Mouse (Mus musculus) hindbrain, embryonic 14.5 days (tissue): ENCODE measurements around the gene Gja5. TPM values are rescaled to one million over a fixed set of nuclear protein-coding genes. Genes with fewer than 3 reads are reported as not detected.

ENCODE experiments used
- ATAC-seq: fragments of 200-750 bp; cut with Nextera tagmentation; 2 replicates; pipeline ENCODE4 v1.8.0; 2017; ENCODE audit warnings: moderate number of reproducible peaks, mild to moderate bottlenecking, moderate TSS enrichment, moderate library complexity; ENCODE audit not compliant: low FRiP score
- DNase-seq: peaks from one replicate; pipeline ENCODE4 v3.0.0-alpha.2; 2015; ENCODE audit warnings: low spot score
- H3K27ac ChIP-seq: fragments of 300-500 bp; sonication (generic); 2 replicates; pipeline ENCODE4 v1.5.1; 2014; ENCODE audit warnings: mild to moderate bottlenecking, moderate library complexity
- H3K27me3 ChIP-seq: fragments of 300-500 bp; sonication (generic); 2 replicates; pipeline ENCODE4 v1.6.1; 2014; ENCODE audit warnings: mild to moderate bottlenecking, low read length, mixed read lengths; ENCODE audit not compliant: control insufficient read depth, insufficient read depth
- H3K36me3 ChIP-seq: fragments of 300-500 bp; sonication (generic); replicated peaks from 2 replicates; pipeline ENCODE4 v1.6.1; 2014; ENCODE audit not compliant: control insufficient read depth, insufficient read depth
- H3K4me1 ChIP-seq: fragments of 300-500 bp; sonication (generic); replicated peaks from 2 replicates; pipeline ENCODE4 v1.6.1; 2014; ENCODE audit warnings: antibody characterized with exemption, low read length, mixed read lengths; ENCODE audit not compliant: control insufficient read depth, insufficient read depth
- H3K4me2 ChIP-seq: fragments of 300-500 bp; sonication (generic); replicated peaks from 2 replicates; pipeline ENCODE4 v1.6.1; 2014; ENCODE audit warnings: mild to moderate bottlenecking, moderate library complexity
- H3K4me3 ChIP-seq: fragments of 300-500 bp; sonication (generic); replicated peaks from 2 replicates; pipeline ENCODE4 v1.5.1; 2014; ENCODE audit warnings: mild to moderate bottlenecking, low read length
- H3K9ac ChIP-seq: fragments of 300-500 bp; sonication (generic); 2 replicates; pipeline ENCODE4 v1.6.1; 2014
- H3K9me3 ChIP-seq: fragments of 300-500 bp; sonication (generic); 2 replicates; pipeline ENCODE4 v1.6.1; 2016; ENCODE audit warnings: low read length; ENCODE audit not compliant: control insufficient read depth
- WGBS: fragments of 180-500 bp; shearing (Covaris S2); extraction: QIAGEN DNeasy Blood & Tissue Kit; methylation state at CpG from one replicate; pipeline ENCODE4 v1.1.7; 2014; 5-methylcytosine and 5-hydroxymethylcytosine counted together
- polyA plus RNA-seq: library from polyadenylated mRNA; unstranded; fragments of >200 nt; fragmentation: Nextera tagmentation; extraction: Ambion mirVana; gene quantifications from 2 replicates; pipeline ENCODE4 v1.2.1, GENCODE M21; 2014

The Gja5 gene
- polyA plus RNA-seq, 1 experiment from 2014 or later, result 1.3 TPM

GRCm38 (mm10) chr3:96905592-96905991, 1.1 kb downstream of the Gja5 start:
- Histone ChIP-seq H3K36me3 (no peaks in the 10 kb centered on the region), H3K4me1 (peaks cover 10% of the 10 kb centered on the region), H3K9me3 (no peaks in the 10 kb centered on the region), H3K27me3 (peaks cover 4% of the 10 kb centered on the region; the same call in 1 of the 2 replicates), H3K27ac (no peak overlapping the region), H3K4me3 (peak overlapping the region; percentile 70), H3K4me2 (peak overlapping the region; percentile 78), H3K9ac (peak overlapping the region; percentile 82)
- DNase-seq (no peak), ATAC-seq (0 out of 2 replicates have a peak, but pooled peaks have one; percentile 19)
- 50% methylated on average over 9 of the region's 9 CpGs for WGBS

- WGBS, result 82% methylated on average over 7 of the region's 7 CpGs
- Histone ChIP-seq H3K9me3 (no peaks in the 10 kb centered on the region), H3K27ac (no peak overlapping the region), H3K4me2 (no peak overlapping the region), H3K4me1 (no peaks in the 10 kb centered on the region), H3K36me3 (no peaks in the 10 kb centered on the region), H3K9ac (no peak overlapping the region), H3K4me3 (no peak overlapping the region), H3K27me3 (no peaks in the 10 kb centered on the region)
- ATAC-seq (no peak), DNase-seq (no peak)
Measured at GRCm38 (mm10) chr3:96920991-96921390, 16.5 kb downstream of the Gja5 start.

- H3K27me3 ChIP-seq, result no peaks in the 10 kb centered on the region
- no peak overlapping the region for H3K9ac ChIP-seq
- H3K36me3 ChIP-seq, result no peaks in the 10 kb centered on the region
- no peak overlapping the region for H3K4me3 ChIP-seq
- no peaks in the 10 kb centered on the region for H3K4me1 ChIP-seq
- no peak overlapping the region for H3K4me2 ChIP-seq
- 88% methylated on average over 4 of the region's 4 CpGs for WGBS
- no peak overlapping the region for H3K27ac ChIP-seq
- ATAC-seq, result no peak
- DNase-seq, result no peak
- H3K9me3 ChIP-seq, result no peaks in the 10 kb centered on the region
Measured at GRCm38 (mm10) chr3:96924631-96925030, 20.1 kb downstream of the Gja5 start.

- Histone ChIP-seq H3K4me1 (peaks cover 2% of the 10 kb centered on the region; the same call in 1 of the 2 replicates), H3K27me3 (no peaks in the 10 kb centered on the region), H3K4me3 (no peak within 1 kb of the TSS), H3K9me3 (no peaks in the 10 kb centered on the region), H3K4me2 (no peak within 1 kb of the TSS), H3K27ac (no peak within 1 kb of the TSS), H3K36me3 (no peaks in the 10 kb centered on the region), H3K9ac (no peak within 1 kb of the TSS)
- DNase-seq (no peak), ATAC-seq (no peak)
- WGBS, result 62% methylated on average over 6 of the region's 6 CpGs
Measured at GRCm38 (mm10) chr3:96925920-96926319, 21.4 kb downstream of the Gja5 start, which contains the start of gene Gja8. TSS of gene Gja8 (minus strand) at chr3:96926020.

GRCm38 (mm10) chr3:96931261-96931681, 26.8 kb downstream of the Gja5 start:
- no peak for DNase-seq
- H3K4me2 ChIP-seq, result no peak overlapping the region
- no peaks in the 10 kb centered on the region for H3K36me3 ChIP-seq
- peak; percentile 57; the same call in 1 of the 2 replicates for ATAC-seq
- H3K27me3 ChIP-seq, result no peaks in the 10 kb centered on the region
- peaks cover 5% of the 10 kb centered on the region; the same call in 1 of the 2 replicates for H3K4me1 ChIP-seq
- no peak overlapping the region for H3K27ac ChIP-seq
- H3K4me3 ChIP-seq, result no peak overlapping the region
- no peaks in the 10 kb centered on the region for H3K9me3 ChIP-seq
- 15% methylated on average over 5 of the region's 5 CpGs for WGBS
- H3K9ac ChIP-seq, result no peak overlapping the region

GRCm38 (mm10) chr3:96936241-96936640, 31.7 kb downstream of the Gja5 start:
- Histone ChIP-seq H3K27ac (no peak overlapping the region), H3K27me3 (no peaks in the 10 kb centered on the region), H3K9ac (no peak overlapping the region), H3K4me1 (peaks cover 17% of the 10 kb centered on the region), H3K9me3 (no peaks in the 10 kb centered on the region), H3K36me3 (no peaks in the 10 kb centered on the region), H3K4me2 (no peak overlapping the region), H3K4me3 (no peak overlapping the region)
- DNase-seq (peak; percentile 92), ATAC-seq (no peak)
- 12% methylated on average over 6 of the region's 6 CpGs for WGBS

GRCm38 (mm10) chr3:96937606-96938005, 33.1 kb downstream of the Gja5 start:
- no peaks in the 10 kb centered on the region for H3K9me3 ChIP-seq
- no peak overlapping the region for H3K4me3 ChIP-seq
- no peak overlapping the region for H3K4me2 ChIP-seq
- no peaks in the 10 kb centered on the region for H3K36me3 ChIP-seq
- no peak overlapping the region for H3K9ac ChIP-seq
- DNase-seq (peak; percentile 61), ATAC-seq (peak; percentile 84)
- peak overlapping the region; percentile 48; the same call in 1 of the 2 replicates for H3K27ac ChIP-seq
- H3K27me3 ChIP-seq, result no peaks in the 10 kb centered on the region
- peaks cover 17% of the 10 kb centered on the region for H3K4me1 ChIP-seq
- 8% methylated on average over 5 of the region's 5 CpGs for WGBS

- Histone ChIP-seq H3K4me1 (peaks cover 17% of the 10 kb centered on the region), H3K27ac (no peak overlapping the region), H3K4me2 (peak overlapping the region; percentile 33), H3K36me3 (no peaks in the 10 kb centered on the region), H3K9me3 (no peaks in the 10 kb centered on the region; the same call in 1 of the 2 replicates), H3K4me3 (no peak overlapping the region; the same call in 1 of the 2 replicates), H3K9ac (no peak overlapping the region), H3K27me3 (no peaks in the 10 kb centered on the region)
- 9% methylated on average over 11 of the region's 11 CpGs for WGBS
- ATAC-seq (peak; percentile 89), DNase-seq (peak; percentile 96)
Measured at GRCm38 (mm10) chr3:96938738-96939137, 34.2 kb downstream of the Gja5 start.

GRCm38 (mm10) chr3:96942706-96943105, 38.2 kb downstream of the Gja5 start:
- ATAC-seq (no peak), DNase-seq (no peak)
- Histone ChIP-seq H3K9ac (no peak overlapping the region), H3K4me3 (no peak overlapping the region), H3K9me3 (no peaks in the 10 kb centered on the region; the same call in 1 of the 2 replicates), H3K27me3 (no peaks in the 10 kb centered on the region), H3K27ac (no peak overlapping the region), H3K4me2 (no peak overlapping the region), H3K36me3 (no peaks in the 10 kb centered on the region), H3K4me1 (peaks cover 8% of the 10 kb centered on the region)
- 90% methylated on average over 2 of the region's 2 CpGs for WGBS
